Mouse (Mus musculus) liver, embryonic 15.5 days (tissue): Measurements from ENCODE around the gene 9930021J03Rik. TPM values are rescaled to one million over a fixed set of nuclear protein-coding genes. Genes with fewer than 3 reads are reported as not detected.

Experiments used
- ATAC-seq: fragments of 200-750 bp; cut with Nextera tagmentation; 2 replicates; pipeline ENCODE4 v1.8.0; 2017; ENCODE audit warnings: moderate number of reproducible peaks, mild to moderate bottlenecking, moderate library complexity; ENCODE audit not compliant: insufficient read depth
- H3K27ac ChIP-seq: fragments of 300-500 bp; sonication (generic); replicated peaks from 2 replicates; pipeline ENCODE4 v1.5.1; 2015; ENCODE audit warnings: mild to moderate bottlenecking, inconsistent platforms
- H3K27me3 ChIP-seq: fragments of 300-500 bp; sonication (generic); 2 replicates; pipeline ENCODE4 v1.6.1; 2015; ENCODE audit warnings: mild to moderate bottlenecking, inconsistent platforms
- H3K36me3 ChIP-seq: fragments of 300-500 bp; sonication (generic); replicated peaks from 2 replicates; pipeline ENCODE4 v1.6.1; 2015; ENCODE audit warnings: moderate library complexity, mild to moderate bottlenecking, inconsistent platforms
- H3K4me1 ChIP-seq: fragments of 300-500 bp; sonication (generic); replicated peaks from 2 replicates; pipeline ENCODE4 v1.6.1; 2015; ENCODE audit warnings: inconsistent platforms
- H3K4me2 ChIP-seq: fragments of 300-500 bp; sonication (generic); 2 replicates; pipeline ENCODE4 v1.6.1; 2015; ENCODE audit warnings: moderate library complexity, mild to moderate bottlenecking, inconsistent platforms
- H3K4me3 ChIP-seq: fragments of 300-500 bp; sonication (generic); replicated peaks from 2 replicates; pipeline ENCODE4 v1.5.1; 2015; ENCODE audit warnings: mild to moderate bottlenecking, inconsistent platforms
- H3K9ac ChIP-seq: fragments of 300-500 bp; sonication (generic); 2 replicates; pipeline ENCODE4 v1.6.1; 2015; ENCODE audit warnings: moderate library complexity, mild to moderate bottlenecking, inconsistent platforms
- H3K9me3 ChIP-seq: fragments of 300-500 bp; sonication (generic); replicated peaks from 2 replicates; pipeline ENCODE4 v1.6.1; 2016; ENCODE audit warnings: inconsistent platforms
- WGBS: fragments of 180-500 bp; shearing (Covaris S2); methylation state at CpG from one replicate; pipeline ENCODE4 v1.1.7; 2015; ENCODE audit warnings: mixed read lengths; ENCODE audit not compliant: insufficient replicate concordance; 5-methylcytosine and 5-hydroxymethylcytosine counted together
- polyA plus RNA-seq: library from polyadenylated mRNA; unstranded; fragments of >200 nt; fragmentation: Nextera tagmentation; extraction: Ambion mirVana; gene quantifications from 2 replicates; pipeline ENCODE4 v1.2.1, GENCODE M21; 2015

9930021J03Rik gene
- 1.2 and 1.4 TPM in 2 replicates for polyA plus RNA-seq

DNA sequence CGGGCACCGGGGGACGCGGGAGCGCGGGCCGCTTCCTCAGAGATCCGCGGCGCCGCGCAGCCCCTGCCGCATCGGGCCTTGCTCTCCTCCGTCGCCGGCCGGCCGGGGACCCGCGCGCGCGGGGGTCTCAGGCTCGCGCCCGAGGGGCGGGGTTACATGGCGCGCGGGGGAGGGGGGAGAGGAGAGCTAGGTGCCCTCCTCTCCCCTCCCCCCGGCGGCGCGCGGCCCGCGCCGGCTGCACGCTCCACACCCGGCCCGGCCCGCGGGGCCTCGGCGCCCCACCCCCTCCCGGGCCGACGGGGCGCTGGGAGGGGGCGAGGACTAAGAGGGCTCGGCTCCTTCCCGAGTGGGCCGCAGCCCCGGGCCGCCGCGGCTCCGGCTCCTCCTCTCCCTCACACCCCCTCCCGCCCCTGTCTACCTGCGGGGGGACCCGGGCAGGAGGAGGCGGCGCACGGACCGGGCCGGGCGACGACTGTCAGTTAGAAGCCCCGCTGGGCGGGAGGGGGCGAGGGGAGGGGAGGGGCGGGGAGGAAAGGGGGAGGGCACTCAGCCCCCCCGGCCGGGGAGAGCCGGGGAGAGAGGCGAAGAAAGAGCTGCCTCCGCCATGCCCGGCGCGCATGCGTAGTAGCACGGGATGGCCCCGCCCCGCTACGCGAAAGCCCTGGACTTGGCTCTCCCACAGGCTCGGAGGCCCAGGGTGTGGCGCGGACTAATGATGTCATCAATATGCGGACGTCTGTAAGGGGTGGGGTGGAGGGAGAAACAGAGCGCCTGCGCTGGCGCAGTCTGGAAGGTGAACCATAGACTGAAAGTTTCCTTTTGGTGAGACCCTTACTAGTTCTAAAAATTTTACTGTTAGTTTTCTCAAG, at the start of gene 9930021J03Rik:
Gene 9930021J03Rik, minus strand, starts transcription at position 73 of the 869 bp plus-strand sequence.
- H3K27me3 ChIP-seq, result no peaks in the 10 kb centered on the region
- peak within 1 kb of the TSS; percentile 97 for H3K4me3 ChIP-seq
- WGBS, result under 1% methylated on average over 68 of the region's 95 CpGs
- peaks cover 27% of the 10 kb centered on the region for H3K4me1 ChIP-seq
- peaks cover 21% of the 10 kb centered on the region for H3K36me3 ChIP-seq
- peak; percentile 94 for ATAC-seq
- H3K4me2 ChIP-seq, result peak within 1 kb of the TSS; percentile 99
- H3K9me3 ChIP-seq, result no peaks in the 10 kb centered on the region
- peak within 1 kb of the TSS; percentile 94 for H3K9ac ChIP-seq
- H3K27ac ChIP-seq, result peak within 1 kb of the TSS; percentile 87

- Histone ChIP-seq H3K27me3 (no peaks in the 10 kb centered on the region), H3K4me3 (no peak overlapping the region), H3K27ac (no peak overlapping the region), H3K4me1 (no peaks in the 10 kb centered on the region), H3K4me2 (no peak overlapping the region), H3K36me3 (no peaks in the 10 kb centered on the region), H3K9ac (no peak overlapping the region), H3K9me3 (no peaks in the 10 kb centered on the region)
- 73% methylated on average over 5 of the region's 5 CpGs for WGBS
- no peak for ATAC-seq
These were observed 47.9 kb upstream of the 9930021J03Rik start for GRCm38 (mm10) chr19:29853711-29854110.

DNA sequence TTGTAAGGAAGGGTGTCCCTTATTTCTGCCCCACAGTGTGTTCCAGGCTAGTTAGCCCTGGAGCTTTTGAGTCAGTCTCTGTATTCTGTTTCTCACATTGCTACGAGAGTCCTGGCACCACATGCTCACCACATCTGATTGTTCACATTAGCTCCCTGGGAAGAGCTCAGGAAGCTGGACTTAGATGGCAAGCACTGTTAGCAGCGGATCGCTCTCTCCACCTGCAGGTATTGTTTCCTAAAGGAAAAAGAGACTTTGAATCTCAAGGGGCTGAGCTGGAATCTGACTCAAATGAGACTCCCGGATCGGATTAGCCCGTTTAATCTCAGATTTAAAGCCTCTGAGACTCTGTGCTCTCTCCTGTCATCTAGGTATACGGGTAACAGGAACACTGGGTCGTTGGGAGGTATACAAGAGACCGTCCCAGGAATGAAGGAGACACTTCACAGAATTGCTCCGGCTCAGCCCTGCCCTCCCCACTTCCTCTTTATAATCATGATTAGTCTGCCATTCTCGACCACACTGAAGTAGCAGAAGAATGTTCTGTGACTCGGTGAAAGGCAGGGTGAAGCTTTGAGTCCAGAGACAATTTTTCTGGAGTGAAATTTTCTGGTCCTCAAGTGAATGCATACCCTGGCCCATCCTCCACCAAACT, 45.4 kb upstream of the 9930021J03Rik start:
- Histone ChIP-seq H3K36me3 (no peaks in the 10 kb centered on the region), H3K27ac (no peak overlapping the region), H3K4me2 (no peak overlapping the region), H3K9ac (no peak overlapping the region), H3K4me3 (no peak overlapping the region), H3K27me3 (no peaks in the 10 kb centered on the region), H3K9me3 (no peaks in the 10 kb centered on the region), H3K4me1 (no peaks in the 10 kb centered on the region)
- WGBS, result 30% methylated on average over 12 of the region's 12 CpGs
- ATAC-seq, result no peak

DNA sequence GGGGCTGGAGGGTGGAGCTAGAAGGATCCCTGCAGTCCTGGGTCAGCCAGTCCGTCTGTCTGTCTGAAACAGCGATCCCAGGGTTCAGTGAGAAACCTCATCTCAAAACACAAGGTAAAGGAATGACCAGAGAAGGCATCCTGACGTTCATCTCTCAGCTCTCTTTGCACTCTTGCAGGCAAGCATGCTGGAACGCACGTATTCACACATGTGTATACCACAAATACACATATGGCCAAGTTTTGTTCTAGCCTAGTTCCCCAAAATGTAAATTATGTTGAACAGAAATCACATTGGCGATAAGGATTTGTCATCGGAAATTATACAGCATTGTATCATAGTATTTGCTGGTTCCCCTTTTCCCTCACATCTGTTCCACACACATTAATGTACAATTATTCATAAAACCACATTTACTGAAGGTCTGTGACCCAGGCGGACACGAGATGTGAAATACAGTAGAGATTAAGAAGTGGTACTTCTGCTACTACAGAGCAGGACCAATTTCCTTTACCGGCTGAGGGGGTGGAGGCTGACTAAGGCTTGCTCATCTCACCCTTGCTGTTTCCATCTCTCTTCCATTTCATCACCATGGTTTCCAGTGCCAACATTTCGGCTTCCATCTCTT, 44.2 kb upstream of the 9930021J03Rik start:
- no peaks in the 10 kb centered on the region for H3K4me1 ChIP-seq
- 61% methylated on average over 11 of the region's 11 CpGs for WGBS
- no peak for ATAC-seq
- no peak overlapping the region for H3K4me3 ChIP-seq
- H3K27me3 ChIP-seq, result no peaks in the 10 kb centered on the region
- H3K4me2 ChIP-seq, result no peak overlapping the region
- H3K27ac ChIP-seq, result no peak overlapping the region
- no peaks in the 10 kb centered on the region for H3K36me3 ChIP-seq
- H3K9me3 ChIP-seq, result no peaks in the 10 kb centered on the region
- H3K9ac ChIP-seq, result no peak overlapping the region

- H3K9ac ChIP-seq, result no peak overlapping the region
- H3K4me2 ChIP-seq, result no peak overlapping the region
- H3K36me3 ChIP-seq, result no peaks in the 10 kb centered on the region
- H3K4me3 ChIP-seq, result no peak overlapping the region
- no peak for ATAC-seq
- no peaks in the 10 kb centered on the region for H3K27me3 ChIP-seq
- H3K27ac ChIP-seq, result no peak overlapping the region
- 61% methylated on average over 12 of the region's 12 CpGs for WGBS
- H3K4me1 ChIP-seq, result no peaks in the 10 kb centered on the region
- no peaks in the 10 kb centered on the region for H3K9me3 ChIP-seq
These were observed 38.4 kb upstream of the 9930021J03Rik start for GRCm38 (mm10) chr19:29844036-29844661.

DNA sequence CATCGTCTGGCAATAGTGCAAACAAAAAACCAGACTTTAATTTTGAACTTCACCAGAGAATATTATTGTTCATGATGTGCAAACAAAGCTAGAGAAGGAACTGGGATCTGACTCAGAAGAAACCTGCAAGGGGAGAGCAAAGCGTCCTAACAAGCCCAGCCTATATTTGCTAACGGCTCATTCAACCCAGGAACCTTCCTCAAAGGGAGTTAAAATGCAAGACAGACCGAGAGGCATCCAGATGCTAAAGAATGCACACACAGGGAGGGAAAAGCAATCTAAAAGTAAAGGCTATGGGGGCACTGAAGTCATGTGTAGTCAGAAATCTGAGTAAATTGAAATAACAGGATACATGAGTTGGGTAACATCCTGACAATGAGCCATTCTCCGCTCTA, 37.8 kb upstream of the 9930021J03Rik start:
- H3K4me1 ChIP-seq, result no peaks in the 10 kb centered on the region
- no peak overlapping the region for H3K4me3 ChIP-seq
- H3K36me3 ChIP-seq, result no peaks in the 10 kb centered on the region
- no peak for ATAC-seq
- no peak overlapping the region for H3K4me2 ChIP-seq
- H3K9ac ChIP-seq, result no peak overlapping the region
- no peaks in the 10 kb centered on the region for H3K9me3 ChIP-seq
- H3K27me3 ChIP-seq, result no peaks in the 10 kb centered on the region
- WGBS, result 45% methylated on average over 5 of the region's 5 CpGs
- H3K27ac ChIP-seq, result no peak overlapping the region

DNA sequence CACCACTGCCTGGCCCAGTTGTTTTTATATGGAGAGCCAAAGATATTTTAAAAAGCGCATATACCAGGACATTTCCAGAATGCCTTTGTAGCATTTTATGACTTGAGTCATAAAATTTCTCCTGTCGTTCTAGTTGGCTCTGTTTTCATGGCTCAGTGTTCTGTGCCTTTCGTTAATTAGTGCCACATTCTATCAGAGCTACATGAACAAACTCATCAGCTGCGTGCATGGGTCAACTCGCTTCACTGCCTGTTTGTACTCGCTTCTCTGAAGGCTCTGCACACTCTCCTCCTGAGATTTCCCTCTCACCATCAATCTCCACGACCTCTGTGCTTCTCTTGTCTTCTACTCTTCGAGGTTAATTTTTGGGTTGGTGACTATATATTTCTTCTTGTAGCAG, 37.2 kb upstream of the 9930021J03Rik start:
- Histone ChIP-seq H3K27me3 (no peaks in the 10 kb centered on the region), H3K36me3 (no peaks in the 10 kb centered on the region), H3K4me2 (no peak overlapping the region), H3K4me1 (no peaks in the 10 kb centered on the region), H3K9me3 (no peaks in the 10 kb centered on the region), H3K4me3 (no peak overlapping the region), H3K9ac (no peak overlapping the region), H3K27ac (no peak overlapping the region)
- 59% methylated on average over 8 of the region's 8 CpGs for WGBS
- no peak for ATAC-seq

DNA sequence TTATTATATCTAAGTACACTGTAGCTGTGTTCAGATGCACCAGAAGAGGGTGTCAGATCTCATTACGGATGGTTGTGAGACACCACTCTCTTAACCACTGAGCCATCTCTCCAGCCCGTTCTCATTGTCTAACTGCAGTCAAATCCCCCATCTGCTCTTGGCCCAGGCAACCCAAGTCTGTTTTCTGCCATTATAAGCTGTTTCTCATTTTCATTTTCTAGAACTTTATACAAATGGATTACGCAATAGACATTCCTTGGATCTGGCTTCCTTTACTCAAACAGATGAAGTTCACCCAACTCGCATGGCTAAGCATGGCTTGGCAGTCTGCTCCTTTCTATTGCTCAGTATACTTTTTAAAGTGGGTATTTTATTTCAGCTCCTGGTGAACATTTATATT, 34.9 kb upstream of the 9930021J03Rik start:
- H3K4me1 ChIP-seq, result no peaks in the 10 kb centered on the region
- ATAC-seq, result no peak
- no peaks in the 10 kb centered on the region for H3K9me3 ChIP-seq
- no peak overlapping the region for H3K9ac ChIP-seq
- WGBS, result 62% methylated on average over 4 of the region's 4 CpGs
- H3K27ac ChIP-seq, result no peak overlapping the region
- no peaks in the 10 kb centered on the region for H3K36me3 ChIP-seq
- no peak overlapping the region for H3K4me3 ChIP-seq
- H3K4me2 ChIP-seq, result no peak overlapping the region
- no peaks in the 10 kb centered on the region for H3K27me3 ChIP-seq

DNA sequence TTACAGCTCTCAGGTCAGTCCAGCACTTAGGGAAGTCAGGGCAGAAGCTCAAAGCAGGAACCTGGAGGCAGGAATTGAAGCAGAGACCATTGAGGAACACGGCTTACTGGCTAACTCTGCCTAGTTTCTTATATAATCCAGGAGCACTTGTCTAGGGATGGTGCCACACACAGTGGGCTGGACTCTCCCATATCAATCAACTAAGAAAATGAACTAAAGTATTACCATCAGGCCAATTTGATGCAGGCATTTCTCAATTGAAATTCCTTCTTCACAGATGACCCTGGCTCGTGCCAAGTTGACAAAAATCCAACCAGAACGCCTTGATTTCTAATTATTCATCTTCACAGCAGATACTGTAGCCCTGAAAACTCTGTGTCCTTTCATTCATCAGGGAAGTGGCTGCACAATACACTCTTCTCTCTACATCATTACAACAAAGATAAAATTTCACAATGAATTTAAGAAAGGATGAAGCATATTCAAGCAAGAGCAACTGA, 32.9 kb upstream of the 9930021J03Rik start:
- Histone ChIP-seq H3K4me1 (no peaks in the 10 kb centered on the region), H3K36me3 (no peaks in the 10 kb centered on the region), H3K4me2 (no peak overlapping the region), H3K27ac (no peak overlapping the region), H3K9me3 (no peaks in the 10 kb centered on the region), H3K9ac (no peak overlapping the region), H3K27me3 (no peaks in the 10 kb centered on the region), H3K4me3 (no peak overlapping the region)
- 48% methylated on average over 3 of the region's 3 CpGs for WGBS
- no peak for ATAC-seq

GRCm38 (mm10) chr19:29838171-29838570, 32.4 kb upstream of the 9930021J03Rik start:
- Histone ChIP-seq H3K36me3 (no peaks in the 10 kb centered on the region), H3K9me3 (no peaks in the 10 kb centered on the region), H3K27me3 (no peaks in the 10 kb centered on the region), H3K4me3 (no peak overlapping the region), H3K4me1 (no peaks in the 10 kb centered on the region), H3K27ac (no peak overlapping the region), H3K9ac (no peak overlapping the region), H3K4me2 (no peak overlapping the region)
- no peak for ATAC-seq
- 75% methylated on average over 1 of the region's 1 CpGs for WGBS
